Mouse (Mus musculus) limb, embryonic 13.5 days (tissue): ENCODE measurements around the gene Pxn. TPM values are rescaled to one million over a fixed set of nuclear protein-coding genes. Genes with fewer than 3 reads are reported as not detected.

ENCODE experiments used
- ATAC-seq: fragments of 200-750 bp; cut with Nextera tagmentation; 2 replicates; pipeline ENCODE4 v1.8.0; 2017; ENCODE audit warnings: low read depth, moderate number of reproducible peaks, moderate TSS enrichment; ENCODE audit not compliant: low FRiP score
- H3K27ac ChIP-seq: fragments of 300-500 bp; sonication (generic); 2 replicates; pipeline ENCODE4 v1.5.1; 2015; ENCODE audit warnings: inconsistent platforms, mild to moderate bottlenecking, moderate library complexity
- H3K27me3 ChIP-seq: fragments of 300-500 bp; sonication (generic); 2 replicates; pipeline ENCODE4 v1.6.1; 2015; ENCODE audit warnings: mild to moderate bottlenecking, inconsistent platforms
- H3K36me3 ChIP-seq: fragments of 300-500 bp; sonication (generic); 2 replicates; pipeline ENCODE4 v1.6.1; 2015; ENCODE audit warnings: inconsistent platforms, mild to moderate bottlenecking, moderate library complexity
- H3K4me1 ChIP-seq: fragments of 300-500 bp; sonication (generic); 2 replicates; pipeline ENCODE4 v1.6.1; 2015; ENCODE audit warnings: inconsistent platforms
- H3K4me2 ChIP-seq: fragments of 300-500 bp; sonication (generic); replicated peaks from 2 replicates; pipeline ENCODE4 v1.6.1; 2015; ENCODE audit warnings: inconsistent platforms, mild to moderate bottlenecking, moderate library complexity
- H3K4me3 ChIP-seq: fragments of 300-500 bp; sonication (generic); 2 replicates; pipeline ENCODE4 v1.5.1; 2015; ENCODE audit warnings: moderate library complexity, mild to moderate bottlenecking, inconsistent platforms
- H3K9ac ChIP-seq: fragments of 300-500 bp; sonication (generic); 2 replicates; pipeline ENCODE4 v1.6.1; 2015; ENCODE audit warnings: mild to moderate bottlenecking, inconsistent platforms
- H3K9me3 ChIP-seq: fragments of 300-500 bp; sonication (generic); 2 replicates; pipeline ENCODE4 v1.6.1; 2016; ENCODE audit warnings: inconsistent platforms
- WGBS: fragments of 180-500 bp; shearing (Covaris S2); methylation state at CpG from one replicate; pipeline ENCODE4 v1.1.7; 2015; 5-methylcytosine and 5-hydroxymethylcytosine counted together
- polyA plus RNA-seq: library from polyadenylated mRNA; unstranded; fragments of >200 nt; fragmentation: Nextera tagmentation; extraction: Ambion mirVana; gene quantifications from 2 replicates; pipeline ENCODE4 v1.2.1, GENCODE M21; 2015

The Pxn gene
- 46.9 and 54.0 TPM in 2 replicates for polyA plus RNA-seq

DNA sequence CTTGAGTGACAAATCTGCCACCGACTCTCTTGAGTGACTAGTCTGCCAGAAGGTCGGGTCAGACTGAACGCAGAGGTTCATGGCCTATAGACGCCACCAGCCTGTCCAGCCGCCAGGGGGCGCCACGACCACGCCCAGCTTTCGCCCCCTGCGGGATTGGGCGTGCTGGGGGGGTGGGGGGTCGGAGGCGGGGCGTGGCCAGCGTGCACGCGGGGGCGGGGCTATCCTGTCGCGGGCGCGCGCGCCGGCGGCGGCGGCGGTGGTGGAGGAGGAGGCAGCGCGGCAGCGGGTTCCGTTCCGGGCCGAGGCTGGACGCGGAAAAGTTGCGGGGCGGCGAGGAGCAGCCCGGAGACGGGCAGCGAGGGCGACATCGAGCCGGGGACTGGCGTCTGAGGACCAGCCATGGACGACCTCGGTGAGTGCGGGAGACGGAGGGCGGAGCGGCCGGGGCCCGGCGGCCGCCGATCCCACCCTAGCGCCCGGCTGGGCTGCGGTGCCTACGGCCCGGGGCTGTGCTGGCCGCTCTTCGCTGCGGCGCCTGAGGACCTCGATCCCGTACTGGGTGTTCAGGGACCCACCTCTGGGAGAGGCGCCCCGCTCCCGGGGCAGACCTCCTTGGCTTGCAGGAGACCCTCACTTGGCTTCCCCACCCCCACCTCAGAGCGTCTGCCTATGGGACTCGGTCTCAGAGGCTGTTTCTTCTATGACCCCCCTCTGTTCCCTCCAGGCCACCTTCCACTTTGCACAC, at the start of gene Pxn:
Gene Pxn (plus strand): TSS at position 223 of the 748 bp plus-strand sequence.
- H3K36me3 ChIP-seq, result no peaks in the 10 kb centered on the region
- WGBS, result under 1% methylated on average over 67 of the region's 74 CpGs
- peak within 1 kb of the TSS; percentile 33; the same call in 1 of the 2 replicates for H3K27ac ChIP-seq
- peak within 1 kb of the TSS; percentile 79 for H3K4me2 ChIP-seq
- ATAC-seq, result peak; percentile 84
- peaks cover 5% of the 10 kb centered on the region; the same call in 1 of the 2 replicates for H3K9me3 ChIP-seq
- peak within 1 kb of the TSS; percentile 96 for H3K9ac ChIP-seq
- H3K27me3 ChIP-seq, result no peaks in the 10 kb centered on the region
- peak within 1 kb of the TSS; percentile 93 for H3K4me3 ChIP-seq
- H3K4me1 ChIP-seq, result peaks cover 38% of the 10 kb centered on the region

- Histone ChIP-seq H3K9me3 (no peaks in the 10 kb centered on the region), H3K4me2 (no peak overlapping the region), H3K27me3 (no peaks in the 10 kb centered on the region), H3K4me3 (no peak overlapping the region), H3K36me3 (peaks cover 11% of the 10 kb centered on the region), H3K27ac (no peak overlapping the region), H3K4me1 (no peaks in the 10 kb centered on the region), H3K9ac (no peak overlapping the region)
- no peak for ATAC-seq
- 67% methylated on average over 13 of the region's 13 CpGs for WGBS
These were observed 47.6 kb upstream of the Pxn start for GRCm38 (mm10) chr5:115458918-115459317.

DNA sequence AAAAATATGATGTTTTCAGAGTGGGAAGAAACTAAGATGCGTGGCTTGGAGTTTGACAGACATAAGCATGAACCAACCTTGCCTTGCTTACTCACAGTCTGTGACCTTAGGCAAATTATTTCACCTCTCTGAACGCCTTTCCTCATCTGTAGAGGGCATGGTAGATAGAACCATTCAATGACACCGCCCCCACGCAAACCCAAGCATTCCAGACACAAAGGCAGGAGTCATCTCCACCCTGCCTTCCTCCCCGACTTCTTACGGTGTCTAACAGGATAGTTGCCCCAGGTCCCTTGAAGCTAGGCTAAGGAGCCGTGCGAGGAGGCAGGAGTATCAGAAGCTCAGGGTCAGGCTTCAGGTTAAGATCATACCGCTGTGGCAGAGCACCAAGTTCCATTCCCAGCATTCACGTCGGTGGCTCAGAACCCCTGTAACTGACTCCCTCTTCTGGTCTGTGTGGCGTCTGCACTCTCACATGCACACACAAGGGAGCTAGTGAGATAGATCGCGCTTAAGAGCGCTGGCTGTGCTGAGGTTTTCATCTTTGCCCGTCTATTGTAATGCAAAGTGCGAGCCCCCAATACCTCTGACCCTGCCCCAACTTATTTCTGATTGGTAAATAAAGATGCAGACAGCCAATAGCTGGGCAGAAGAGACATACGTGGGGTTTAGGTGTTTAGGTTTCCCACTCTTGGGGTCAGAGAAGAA, 41.9 kb upstream of the Pxn start:
- 81% methylated on average over 18 of the region's 18 CpGs for WGBS
- no peaks in the 10 kb centered on the region for H3K9me3 ChIP-seq

GRCm38 (mm10) chr5:115465642-115466420, 40.6 kb upstream of the Pxn start, which contains the start of gene Pla2g1b:
Gene Pla2g1b (plus strand): TSS chr5:115466262.
- no peak within 1 kb of the TSS for H3K9ac ChIP-seq

More for the DNA sequence above, 41.9 kb upstream of the Pxn start:
- Histone ChIP-seq H3K4me1 (no peaks in the 10 kb centered on the region), H3K27me3 (no peaks in the 10 kb centered on the region), H3K4me2 (no peak overlapping the region), H3K9ac (no peak overlapping the region), H3K36me3 (no peaks in the 10 kb centered on the region), H3K27ac (no peak overlapping the region), H3K4me3 (no peak overlapping the region)
- ATAC-seq, result no peak

DNA sequence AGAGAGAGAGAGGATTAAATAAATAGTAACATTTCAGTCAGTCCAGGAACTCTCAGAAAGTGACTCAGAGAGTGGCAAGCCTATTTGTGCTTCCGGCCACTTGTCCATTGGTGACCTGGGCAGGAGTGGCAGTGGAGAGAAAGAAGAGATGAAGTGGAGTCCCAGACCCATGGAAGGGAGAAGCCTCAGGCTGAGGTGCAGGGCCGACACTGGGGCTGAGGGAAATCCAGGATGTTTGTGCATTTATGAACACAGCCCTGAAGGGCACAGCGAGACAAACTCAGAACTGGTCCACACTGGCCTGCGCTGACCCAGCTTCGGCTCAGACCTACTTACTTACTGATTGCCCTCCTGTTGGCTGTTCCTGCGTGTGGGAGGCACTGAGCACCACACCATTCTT, 36.7 kb upstream of the Pxn start:
- WGBS, result 62% methylated on average over 6 of the region's 6 CpGs
- Histone ChIP-seq H3K9me3 (no peaks in the 10 kb centered on the region), H3K27ac (no peak overlapping the region), H3K27me3 (no peaks in the 10 kb centered on the region), H3K4me3 (no peak overlapping the region), H3K36me3 (no peaks in the 10 kb centered on the region), H3K4me2 (no peak overlapping the region), H3K9ac (no peak overlapping the region), H3K4me1 (no peaks in the 10 kb centered on the region)
- ATAC-seq, result no peak

More at GRCm38 (mm10) chr5:115465642-115466420, 40.6 kb upstream of the Pxn start, which contains the start of gene Pla2g1b:
- Histone ChIP-seq H3K36me3 (no peaks in the 10 kb centered on the region), H3K27ac (no peak within 1 kb of the TSS), H3K27me3 (no peaks in the 10 kb centered on the region), H3K4me3 (no peak within 1 kb of the TSS), H3K4me1 (no peaks in the 10 kb centered on the region), H3K4me2 (no peak within 1 kb of the TSS), H3K9me3 (no peaks in the 10 kb centered on the region)
- no peak for ATAC-seq
- WGBS, result 49% methylated on average over 9 of the region's 9 CpGs

- H3K4me1 ChIP-seq, result peaks cover 6% of the 10 kb centered on the region; the same call in 1 of the 2 replicates
- no peak overlapping the region for H3K4me3 ChIP-seq
- 35% methylated on average over 20 of the region's 20 CpGs for WGBS
- no peaks in the 10 kb centered on the region for H3K9me3 ChIP-seq
- H3K4me2 ChIP-seq, result 0 out of 2 replicates have a peak overlapping the region, but pooled peaks have one; percentile 17
- no peak overlapping the region for H3K9ac ChIP-seq
- H3K27ac ChIP-seq, result no peak overlapping the region
- H3K36me3 ChIP-seq, result no peaks in the 10 kb centered on the region
- ATAC-seq, result no peak
- no peaks in the 10 kb centered on the region for H3K27me3 ChIP-seq
These were observed 35.5 kb upstream of the Pxn start for GRCm38 (mm10) chr5:115470766-115471531.

DNA sequence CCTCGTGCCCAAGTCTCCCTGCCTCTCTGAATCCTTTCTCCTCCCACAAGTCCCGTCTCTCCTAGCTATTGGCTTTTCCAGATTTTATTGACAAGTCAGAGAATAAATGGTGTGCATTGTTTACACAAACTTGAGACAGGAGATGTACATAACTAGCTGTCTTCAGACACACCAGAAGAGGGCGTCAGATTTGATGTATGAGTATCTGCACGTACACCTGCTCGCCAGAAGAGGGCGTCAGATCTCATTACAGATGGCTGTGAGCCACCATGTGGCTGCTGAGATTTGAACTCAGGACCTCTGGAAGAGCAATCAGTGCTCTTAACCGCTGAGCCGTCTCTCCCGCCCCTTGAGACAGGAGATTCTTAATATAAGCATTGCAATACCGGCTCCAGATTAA, 33.3 kb upstream of the Pxn start:
- H3K36me3 ChIP-seq, result peaks cover 7% of the 10 kb centered on the region; the same call in 1 of the 2 replicates
- H3K27me3 ChIP-seq, result no peaks in the 10 kb centered on the region
- WGBS, result 76% methylated on average over 10 of the region's 10 CpGs
- ATAC-seq, result no peak
- no peak overlapping the region for H3K9ac ChIP-seq
- no peak overlapping the region for H3K4me2 ChIP-seq
- no peak overlapping the region for H3K4me3 ChIP-seq
- H3K9me3 ChIP-seq, result no peaks in the 10 kb centered on the region
- H3K4me1 ChIP-seq, result peaks cover 10% of the 10 kb centered on the region
- H3K27ac ChIP-seq, result no peak overlapping the region

GRCm38 (mm10) chr5:115474174-115474828, 32.2 kb upstream of the Pxn start:
- Histone ChIP-seq H3K36me3 (peaks cover 10% of the 10 kb centered on the region), H3K27me3 (no peaks in the 10 kb centered on the region), H3K4me3 (no peak overlapping the region), H3K9me3 (no peaks in the 10 kb centered on the region), H3K4me2 (no peak overlapping the region), H3K27ac (no peak overlapping the region), H3K4me1 (peaks cover 10% of the 10 kb centered on the region), H3K9ac (no peak overlapping the region)
- ATAC-seq, result no peak
- WGBS, result 71% methylated on average over 22 of the region's 22 CpGs

- Histone ChIP-seq H3K27ac (no peak overlapping the region), H3K9ac (peak overlapping the region; percentile 53; the same call in 1 of the 2 replicates), H3K9me3 (no peaks in the 10 kb centered on the region), H3K27me3 (peaks cover 11% of the 10 kb centered on the region), H3K4me2 (peak overlapping the region; percentile 63), H3K4me3 (peak overlapping the region; percentile 43), H3K4me1 (peaks cover 14% of the 10 kb centered on the region), H3K36me3 (peaks cover 21% of the 10 kb centered on the region)
- peak; percentile 86 for ATAC-seq
- 13% methylated on average over 22 of the region's 22 CpGs for WGBS
These were observed 31.0 kb upstream of the Pxn start for GRCm38 (mm10) chr5:115475337-115476106.

- Histone ChIP-seq H3K27ac (no peak overlapping the region), H3K36me3 (peaks cover 21% of the 10 kb centered on the region), H3K4me3 (peak overlapping the region; percentile 43), H3K27me3 (peaks cover 14% of the 10 kb centered on the region), H3K9ac (peak overlapping the region; percentile 51; the same call in 1 of the 2 replicates), H3K4me1 (peaks cover 14% of the 10 kb centered on the region), H3K9me3 (no peaks in the 10 kb centered on the region), H3K4me2 (peak overlapping the region; percentile 63)
- 31% methylated on average over 12 of the region's 12 CpGs for WGBS
- ATAC-seq, result peak; percentile 29; the same call in 1 of the 2 replicates
These were observed 30.3 kb upstream of the Pxn start for GRCm38 (mm10) chr5:115476107-115476727.
